Mouse (Mus musculus) lung, adult 2 months (tissue): ENCODE measurements at regions not wholly inside any gene's neighbourhood (a gene's known extent, or its start where the extent isn't known, plus 50 kb on each side); places are given as distances from the start of the nearest gene placed in this dataset.

Experiments
- DNase-seq: peaks from one replicate; pipeline ENCODE4 v3.0.0; 2022
- H3K4me1 ChIP-seq: fragments of 200-500 bp; 2 replicates; pipeline ENCODE4 v1.6.1; 2011; ENCODE audit warnings: low read length; ENCODE audit not compliant: control insufficient read depth, insufficient read depth
- H3K4me3 ChIP-seq: fragments of 200-500 bp; replicated peaks from 2 replicates; pipeline ENCODE3; 2011; ENCODE audit warnings: low read depth, mild to moderate bottlenecking, control low read depth, low read length; ENCODE audit errors: extremely low read depth
- CTCF ChIP-seq: fragments of 200-500 bp; IDR thresholded peaks from 2 replicates; pipeline ENCODE4 v1.5.1; 2011; ENCODE audit warnings: mild to moderate bottlenecking, low read length, control low read depth; ENCODE audit not compliant: insufficient read depth
- POLR2A ChIP-seq: fragments of 200-500 bp; IDR thresholded peaks from 2 replicates; pipeline ENCODE4 v1.6.1; 2011; ENCODE audit warnings: low read depth, mild to moderate bottlenecking, control low read depth, low read length, borderline replicate concordance; ENCODE audit errors: extremely low read depth
- WGBS: fragments of 180-500 bp; shearing (Covaris S2); methylation state at CpG from one replicate; pipeline ENCODE4 v1.1.7; 2018; 5-methylcytosine and 5-hydroxymethylcytosine counted together

- no peak for DNase-seq
- no peak for TF ChIP-seq CTCF
- WGBS, result 86% methylated on average over 8 of the region's 8 CpGs
Measured at GRCm38 (mm10) chr17:63676791-63677190, 177.0 kb upstream of the Fbxl17 start.

GRCm38 (mm10) chr17:63677996-63678657 is 178.3 kb upstream of the Fbxl17 start:
- Histone ChIP-seq H3K4me1 (no peaks in the 10 kb centered on the region), H3K4me3 (no peak overlapping the region)
- WGBS, result 28% methylated on average over 3 of the region's 3 CpGs
- no peak for DNase-seq
- TF ChIP-seq POLR2A (no peak), CTCF (no peak)

More at GRCm38 (mm10) chr17:63676791-63677190, 177.0 kb upstream of the Fbxl17 start:
- H3K4me3 ChIP-seq, result no peak overlapping the region
- H3K4me1 ChIP-seq, result no peaks in the 10 kb centered on the region

GRCm38 (mm10) chr17:63680479-63680878 is 180.7 kb upstream of the Fbxl17 start:
- DNase-seq, result no peak
- 76% methylated on average over 3 of the region's 3 CpGs for WGBS
- no peak for TF ChIP-seq CTCF
- Histone ChIP-seq H3K4me3 (no peak overlapping the region), H3K4me1 (no peaks in the 10 kb centered on the region)

- no peaks in the 10 kb centered on the region for H3K4me1 ChIP-seq
- DNase-seq, result no peak
- no peak for TF ChIP-seq CTCF
- TF ChIP-seq POLR2A, result no peak
- WGBS, result 63% methylated on average over 9 of the region's 9 CpGs
- no peak overlapping the region for H3K4me3 ChIP-seq
Measured at GRCm38 (mm10) chr17:63683345-63683744, 179.5 kb upstream of the Fer start.

GRCm38 (mm10) chr17:63684026-63684425 is 178.8 kb upstream of the Fer start:
- no peak for DNase-seq
- no peak for TF ChIP-seq POLR2A
- no peak for TF ChIP-seq CTCF
- Histone ChIP-seq H3K4me1 (no peaks in the 10 kb centered on the region), H3K4me3 (no peak overlapping the region)
- 53% methylated on average over 3 of the region's 3 CpGs for WGBS

GRCm38 (mm10) chr17:63685956-63686355 is 176.9 kb upstream of the Fer start:
- no peak for TF ChIP-seq POLR2A
- TF ChIP-seq CTCF, result no peak
- DNase-seq, result no peak
- H3K4me1 ChIP-seq, result no peaks in the 10 kb centered on the region
- WGBS, result 66% methylated on average over 4 of the region's 4 CpGs
- H3K4me3 ChIP-seq, result no peak overlapping the region

- 68% methylated on average over 4 of the region's 4 CpGs for WGBS
- no peaks in the 10 kb centered on the region for H3K4me1 ChIP-seq
- no peak overlapping the region for H3K4me3 ChIP-seq
- DNase-seq, result no peak
- TF ChIP-seq CTCF (no peak), POLR2A (no peak)
Measured at GRCm38 (mm10) chr17:63686361-63686760, 176.5 kb upstream of the Fer start.

- WGBS, result 66% methylated on average over 8 of the region's 8 CpGs
- no peak for TF ChIP-seq POLR2A
- TF ChIP-seq CTCF, result no peak
- Histone ChIP-seq H3K4me3 (no peak overlapping the region), H3K4me1 (no peaks in the 10 kb centered on the region)
- no peak for DNase-seq
Measured at GRCm38 (mm10) chr17:63689291-63689690, 173.6 kb upstream of the Fer start.

- 58% methylated on average over 11 of the region's 11 CpGs for WGBS
- DNase-seq, result no peak
- no peak for TF ChIP-seq CTCF
- no peak for TF ChIP-seq POLR2A
- H3K4me1 ChIP-seq, result no peaks in the 10 kb centered on the region
- no peak overlapping the region for H3K4me3 ChIP-seq
Measured at GRCm38 (mm10) chr17:63690829-63691689, 171.8 kb upstream of the Fer start.

- no peaks in the 10 kb centered on the region for H3K4me1 ChIP-seq
- TF ChIP-seq CTCF (no peak), POLR2A (no peak)
- 56% methylated on average over 3 of the region's 3 CpGs for WGBS
Measured at GRCm38 (mm10) chr17:63691690-63691968, 171.2 kb upstream of the Fer start.

GRCm38 (mm10) chr17:63693274-63693673 is 169.6 kb upstream of the Fer start:
- no peak overlapping the region for H3K4me3 ChIP-seq
- 76% methylated on average over 1 of the region's 1 CpGs for WGBS
- no peak for DNase-seq
- TF ChIP-seq POLR2A (no peak), CTCF (no peak)
- H3K4me1 ChIP-seq, result no peaks in the 10 kb centered on the region

More at GRCm38 (mm10) chr17:63691690-63691968, 171.2 kb upstream of the Fer start:
- no peak for DNase-seq
- H3K4me3 ChIP-seq, result no peak overlapping the region
